Mouse (Mus musculus) liver, embryonic 16.5 days (tissue): ENCODE results near the gene N4bp1. TPM values are rescaled to one million over a fixed set of nuclear protein-coding genes. Genes with fewer than 3 reads are reported as not detected.

Experiments
- ATAC-seq: fragments of 200-750 bp; cut with Nextera tagmentation; 2 replicates; pipeline ENCODE4 v1.8.0; 2017; ENCODE audit warnings: low read depth, mild to moderate bottlenecking, moderate number of reproducible peaks, moderate library complexity
- H3K27ac ChIP-seq: fragments of 300-500 bp; sonication (generic); 2 replicates; pipeline ENCODE4 v1.5.1; 2014; ENCODE audit warnings: mild to moderate bottlenecking, low read length
- H3K27me3 ChIP-seq: fragments of 300-500 bp; sonication (generic); 2 replicates; pipeline ENCODE4 v1.6.1; 2014; ENCODE audit warnings: low read depth, low read length, mixed read lengths; ENCODE audit not compliant: control insufficient read depth, insufficient read depth
- H3K36me3 ChIP-seq: fragments of 300-500 bp; sonication (generic); 2 replicates; pipeline ENCODE4 v1.6.1; 2014; ENCODE audit warnings: mild to moderate bottlenecking; ENCODE audit not compliant: control insufficient read depth, insufficient read depth
- H3K4me1 ChIP-seq: fragments of 300-500 bp; sonication (generic); 2 replicates; pipeline ENCODE4 v1.6.1; 2014; ENCODE audit warnings: low read depth, low read length, mixed read lengths; ENCODE audit not compliant: control insufficient read depth
- H3K4me2 ChIP-seq: fragments of 300-500 bp; sonication (generic); 2 replicates; pipeline ENCODE4 v1.6.1; 2014; ENCODE audit warnings: low read depth, low read length, mixed read lengths
- H3K4me3 ChIP-seq: fragments of 300-500 bp; sonication (generic); 2 replicates; pipeline ENCODE4 v1.5.1; 2014; ENCODE audit warnings: low read depth, mild to moderate bottlenecking, low read length
- H3K9ac ChIP-seq: fragments of 300-500 bp; sonication (generic); 2 replicates; pipeline ENCODE4 v1.6.1; 2014; ENCODE audit warnings: low read depth, low read length
- H3K9me3 ChIP-seq: fragments of 300-500 bp; sonication (generic); replicated peaks from 2 replicates; pipeline ENCODE4 v1.6.1; 2016; ENCODE audit warnings: low read length; ENCODE audit not compliant: control insufficient read depth
- WGBS: fragments of 180-500 bp; shearing (Covaris S2); extraction: QIAGEN DNeasy Blood & Tissue Kit; methylation state at CpG from one replicate; pipeline ENCODE4 v1.1.7; 2014; ENCODE audit not compliant: insufficient replicate concordance; 5-methylcytosine and 5-hydroxymethylcytosine counted together
- polyA plus RNA-seq: library from polyadenylated mRNA; unstranded; fragments of >200 nt; fragmentation: Nextera tagmentation; extraction: Ambion mirVana; gene quantifications from 2 replicates; pipeline ENCODE4 v1.2.1, GENCODE M21; 2015

N4bp1 gene
- polyA plus RNA-seq, 1 experiment from 2014 or later = 2.2 TPM

GRCm38 (mm10) chr8:86854686-86855085 is 30.4 kb downstream of the N4bp1 start:
- H3K4me1 ChIP-seq = no peaks in the 10 kb centered on the region
- ATAC-seq = no peak
- no peak overlapping the region for H3K27ac ChIP-seq
- H3K36me3 ChIP-seq = no peaks in the 10 kb centered on the region
- WGBS = 78% methylated on average over 11 of the region's 11 CpGs
- no peak overlapping the region for H3K4me3 ChIP-seq
- no peak overlapping the region for H3K4me2 ChIP-seq
- no peak overlapping the region for H3K9ac ChIP-seq
- no peaks in the 10 kb centered on the region for H3K27me3 ChIP-seq
- H3K9me3 ChIP-seq = no peaks in the 10 kb centered on the region

DNA sequence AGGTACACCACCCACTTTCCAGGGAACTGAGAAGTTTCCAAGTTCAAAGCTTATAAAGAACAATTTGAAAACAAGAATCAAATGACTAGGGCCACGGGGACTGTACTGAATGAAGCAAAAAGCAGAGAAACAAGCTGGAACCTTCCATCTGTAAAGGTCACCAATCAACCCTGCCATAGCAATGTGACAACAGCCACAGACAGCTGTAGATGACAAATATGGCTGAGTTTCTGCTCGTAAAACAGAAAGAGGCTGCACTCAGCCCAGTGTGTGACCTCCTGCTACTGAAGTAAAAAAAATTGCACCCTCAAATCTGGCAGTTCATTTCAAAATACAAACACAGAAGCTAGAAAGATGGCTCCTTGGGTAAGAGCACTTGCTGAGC is 31.1 kb downstream of the N4bp1 start:
- H3K4me2 ChIP-seq = no peak overlapping the region
- no peak overlapping the region for H3K9ac ChIP-seq
- no peak overlapping the region for H3K27ac ChIP-seq
- no peaks in the 10 kb centered on the region for H3K4me1 ChIP-seq
- H3K4me3 ChIP-seq = no peak overlapping the region
- ATAC-seq = no peak
- no peaks in the 10 kb centered on the region for H3K36me3 ChIP-seq
- H3K27me3 ChIP-seq = no peaks in the 10 kb centered on the region
- 73% methylated on average over 2 of the region's 2 CpGs for WGBS
- no peaks in the 10 kb centered on the region for H3K9me3 ChIP-seq

GRCm38 (mm10) chr8:86853266-86853988 is 31.6 kb downstream of the N4bp1 start:
- Histone ChIP-seq H3K9ac (no peak overlapping the region), H3K27ac (no peak overlapping the region), H3K4me3 (no peak overlapping the region), H3K27me3 (no peaks in the 10 kb centered on the region), H3K4me2 (no peak overlapping the region), H3K9me3 (no peaks in the 10 kb centered on the region), H3K36me3 (no peaks in the 10 kb centered on the region), H3K4me1 (no peaks in the 10 kb centered on the region)
- no peak for ATAC-seq
- 69% methylated on average over 8 of the region's 8 CpGs for WGBS

- Histone ChIP-seq H3K27ac (no peak overlapping the region), H3K9ac (no peak overlapping the region), H3K9me3 (no peaks in the 10 kb centered on the region), H3K4me3 (no peak overlapping the region), H3K27me3 (no peaks in the 10 kb centered on the region), H3K4me1 (no peaks in the 10 kb centered on the region), H3K4me2 (no peak overlapping the region), H3K36me3 (no peaks in the 10 kb centered on the region)
- ATAC-seq = no peak
- WGBS = 75% methylated on average over 3 of the region's 3 CpGs
Measured at GRCm38 (mm10) chr8:86852491-86852890, 32.6 kb downstream of the N4bp1 start.

GRCm38 (mm10) chr8:86848876-86849275 is 36.2 kb downstream of the N4bp1 start:
- Histone ChIP-seq H3K27ac (no peak overlapping the region), H3K4me1 (no peaks in the 10 kb centered on the region), H3K4me3 (no peak overlapping the region), H3K4me2 (no peak overlapping the region), H3K36me3 (peaks cover 4% of the 10 kb centered on the region; the same call in 1 of the 2 replicates), H3K9ac (no peak overlapping the region), H3K9me3 (no peaks in the 10 kb centered on the region), H3K27me3 (no peaks in the 10 kb centered on the region)
- no peak for ATAC-seq
- WGBS = 72% methylated on average over 5 of the region's 5 CpGs

GRCm38 (mm10) chr8:86848401-86848800 is 36.7 kb downstream of the N4bp1 start:
- no peak overlapping the region for H3K9ac ChIP-seq
- H3K27me3 ChIP-seq = no peaks in the 10 kb centered on the region
- no peak for ATAC-seq
- no peak overlapping the region for H3K4me3 ChIP-seq
- 79% methylated on average over 6 of the region's 6 CpGs for WGBS
- no peak overlapping the region for H3K27ac ChIP-seq
- H3K4me2 ChIP-seq = no peak overlapping the region
- H3K4me1 ChIP-seq = no peaks in the 10 kb centered on the region
- peaks cover 4% of the 10 kb centered on the region; the same call in 1 of the 2 replicates for H3K36me3 ChIP-seq
- no peaks in the 10 kb centered on the region for H3K9me3 ChIP-seq

DNA sequence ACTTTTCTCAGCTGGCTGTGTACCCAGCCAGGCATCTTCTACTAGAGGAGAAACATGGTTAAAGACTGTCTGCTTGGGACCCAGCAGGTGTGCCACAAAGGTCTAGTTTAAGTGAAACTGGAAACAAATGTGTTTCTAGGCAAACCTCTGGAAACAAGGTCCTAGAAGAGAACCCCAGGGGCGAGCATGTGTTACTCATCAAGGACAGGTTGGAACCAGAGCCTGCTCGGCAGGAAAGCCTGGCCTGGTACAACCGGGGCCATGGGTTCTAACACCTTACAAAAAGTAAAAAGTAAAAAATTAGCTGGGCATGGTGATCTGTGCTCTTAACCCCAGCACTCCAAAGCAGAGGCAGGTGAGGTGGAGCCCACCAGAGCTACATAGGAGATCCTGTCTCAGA is 38.0 kb downstream of the N4bp1 start:
- no peak for ATAC-seq
- peaks cover 6% of the 10 kb centered on the region; the same call in 1 of the 2 replicates for H3K36me3 ChIP-seq
- WGBS = 67% methylated on average over 3 of the region's 3 CpGs

GRCm38 (mm10) chr8:86845875-86846274 is 39.2 kb downstream of the N4bp1 start:
- no peak overlapping the region for H3K4me2 ChIP-seq
- no peak overlapping the region for H3K9ac ChIP-seq
- WGBS = 65% methylated on average over 5 of the region's 5 CpGs
- H3K27me3 ChIP-seq = no peaks in the 10 kb centered on the region
- H3K4me3 ChIP-seq = no peak overlapping the region
- H3K4me1 ChIP-seq = no peaks in the 10 kb centered on the region
- no peak overlapping the region for H3K27ac ChIP-seq
- peaks cover 6% of the 10 kb centered on the region; the same call in 1 of the 2 replicates for H3K36me3 ChIP-seq
- no peaks in the 10 kb centered on the region for H3K9me3 ChIP-seq
- ATAC-seq = no peak

More for the DNA sequence above, 38.0 kb downstream of the N4bp1 start:
- Histone ChIP-seq H3K9ac (no peak overlapping the region), H3K4me2 (no peak overlapping the region), H3K9me3 (no peaks in the 10 kb centered on the region), H3K27ac (no peak overlapping the region), H3K4me3 (no peak overlapping the region), H3K4me1 (no peaks in the 10 kb centered on the region), H3K27me3 (no peaks in the 10 kb centered on the region)

DNA sequence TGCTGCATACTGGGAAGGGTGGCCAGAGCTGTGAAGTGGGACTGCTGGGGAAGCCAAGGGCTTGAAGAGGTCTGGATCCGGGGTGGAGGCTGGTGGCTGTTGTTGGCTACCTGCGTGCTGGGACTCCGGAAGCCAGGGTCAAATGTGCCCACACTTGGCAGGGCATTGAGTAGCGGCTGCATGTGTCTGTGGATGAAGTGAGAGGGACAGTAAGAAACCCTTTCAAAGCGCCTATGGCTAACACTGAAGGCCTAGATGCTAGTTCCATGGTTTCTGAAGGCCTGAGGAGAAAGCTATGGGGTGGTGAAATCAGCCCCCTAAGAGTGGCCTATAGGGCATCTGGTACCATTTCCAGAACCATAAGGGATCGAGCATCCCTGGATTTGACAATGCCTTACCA is 40.2 kb downstream of the N4bp1 start:
- Histone ChIP-seq H3K36me3 (peaks cover 6% of the 10 kb centered on the region; the same call in 1 of the 2 replicates), H3K4me2 (no peak overlapping the region), H3K27me3 (no peaks in the 10 kb centered on the region), H3K27ac (no peak overlapping the region), H3K4me1 (no peaks in the 10 kb centered on the region), H3K9ac (no peak overlapping the region), H3K9me3 (no peaks in the 10 kb centered on the region), H3K4me3 (no peak overlapping the region)
- 86% methylated on average over 6 of the region's 6 CpGs for WGBS
- ATAC-seq = no peak
